Mouse (Mus musculus): Measurements from ENCODE around the gene Foxo3.

Gene Foxo3

GRCm38 (mm10) chr10:42230471-42231099, 46.0 kb downstream of the Foxo3 start:
- in situ Hi-C loops (cut with MboI, MseI), result no loop called here

GRCm38 (mm10) chr10:42227751-42228241, 48.8 kb downstream of the Foxo3 start:
- in situ Hi-C loops (cut with MboI, MseI), result no loop called here

GRCm38 (mm10) chr10:42226176-42226575, 50.4 kb downstream of the Foxo3 start:
- in situ Hi-C loops (cut with MboI, MseI), result no loop called here

- in situ Hi-C loops (cut with MboI, MseI), result no loop called here
Observed at GRCm38 (mm10) chr10:42225184-42225935, 51.2 kb downstream of the Foxo3 start.

- in situ Hi-C loops (cut with MboI, MseI), result no loop called here
Observed at GRCm38 (mm10) chr10:42221996-42222395, 54.6 kb downstream of the Foxo3 start.

GRCm38 (mm10) chr10:42221136-42221891, 55.2 kb downstream of the Foxo3 start:
- in situ Hi-C loops (cut with MboI, MseI), result no loop called here

- in situ Hi-C loops (cut with MboI, MseI), result no loop called here
Observed at GRCm38 (mm10) chr10:42220418-42220952, 56.1 kb downstream of the Foxo3 start.

GRCm38 (mm10) chr10:42211407-42211806, 65.1 kb downstream of the Foxo3 start:
- in situ Hi-C loops (cut with MboI, MseI), result no loop called here

- in situ Hi-C loops (cut with MboI, MseI), result no loop called here
Observed at GRCm38 (mm10) chr10:42210641-42211040, 65.9 kb downstream of the Foxo3 start.

- in situ Hi-C loops (cut with MboI, MseI), result no loop called here
Observed at GRCm38 (mm10) chr10:42209809-42210208, 66.7 kb downstream of the Foxo3 start.

- in situ Hi-C loops (cut with MboI, MseI), result no loop called here
Observed at GRCm38 (mm10) chr10:42207612-42208011, 68.9 kb downstream of the Foxo3 start.

- in situ Hi-C loops (cut with MboI, MseI), result no loop called here
Observed at GRCm38 (mm10) chr10:42204768-42205412, 71.7 kb downstream of the Foxo3 start.

GRCm38 (mm10) chr10:42203321-42204155, 73.0 kb downstream of the Foxo3 start:
- in situ Hi-C loops (cut with MboI, MseI), result no loop called here

- in situ Hi-C loops (cut with MboI, MseI), result no loop called here
Observed at GRCm38 (mm10) chr10:42202561-42202960, 74.0 kb downstream of the Foxo3 start.

GRCm38 (mm10) chr10:42199472-42199871, 77.1 kb downstream of the Foxo3 start:
- in situ Hi-C loops (cut with MboI, MseI), result no loop called here

- in situ Hi-C loops (cut with MboI, MseI), result no loop called here
Observed at GRCm38 (mm10) chr10:42198682-42199081, 77.9 kb downstream of the Foxo3 start.

- in situ Hi-C loops (cut with MboI, MseI), result loop anchor here (5.0 kb wide), 1 partner anchor 68 kb away; no protein-coding TSS in a partner anchor
Observed at GRCm38 (mm10) chr10:42194784-42195183, 81.8 kb downstream of the Foxo3 start.

- in situ Hi-C loops (cut with MboI, MseI), result loop anchor here (5.0 kb wide), 1 partner anchor 68 kb away; no protein-coding TSS in a partner anchor
Observed at GRCm38 (mm10) chr10:42193981-42194380, 82.6 kb downstream of the Foxo3 start.

- in situ Hi-C loops (cut with MboI, MseI), result loop anchor here (5.0 kb wide), 1 partner anchor 69 kb away; no protein-coding TSS in a partner anchor
Observed at GRCm38 (mm10) chr10:42192951-42193350, 83.6 kb downstream of the Foxo3 start.

All from regulatory T cell (primary cell).